Mouse (Mus musculus): ENCODE data around the gene Abhd4.

- TF ChIP-seq CTCF (IDR thresholded peaks at IDR 0.05; ENCODE audit: borderline replicate concordance, insufficient read depth, low read length) (no peak), POLR2A (IDR thresholded peaks at IDR 0.05; ENCODE audit: low read depth, low read length) (no peak)
Measured at GRCm38 (mm10) chr14:54230638-54231150, 23.3 kb upstream of the Abhd4 start.
